Mouse (Mus musculus) spleen, postnatal 10 days (tissue): ENCODE measurements around the gene Taar8c.
"Not testable (repeated sequence)": the region's sequence is repeated elsewhere in the genome, so short reads cannot be mapped to it uniquely, and the experiment has no call there.

Experiments
- DNase-seq, 2 experiments: peaks; one replicate each; pipeline ENCODE4 v3.0.0; 2021 to 2022; ENCODE audit warnings: low spot score in 2 of 2

The Taar8c gene

DNA sequence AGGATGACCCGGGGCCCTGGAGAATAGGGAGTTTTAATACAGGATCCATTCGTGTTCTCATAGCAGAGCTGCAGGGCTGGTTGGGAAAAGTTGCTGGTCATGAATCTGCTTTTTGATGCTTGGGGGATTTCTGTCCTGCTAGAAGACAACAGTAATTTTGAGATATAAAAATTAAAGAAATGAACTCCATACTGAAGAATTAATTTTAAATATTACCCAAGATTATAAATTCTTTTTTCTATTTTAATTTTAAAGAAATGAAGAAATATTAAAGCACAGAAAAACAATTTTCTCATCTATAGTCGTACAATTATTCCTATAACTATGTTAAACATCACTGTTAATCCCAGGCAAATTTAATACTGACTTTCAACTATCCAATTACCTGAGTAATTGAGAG lies at the start of gene Taar8c:
Gene Taar8c (minus strand): TSS at position 101 of the 400 bp plus-strand sequence.
- DNase-seq: not testable (repeated sequence)

DNA sequence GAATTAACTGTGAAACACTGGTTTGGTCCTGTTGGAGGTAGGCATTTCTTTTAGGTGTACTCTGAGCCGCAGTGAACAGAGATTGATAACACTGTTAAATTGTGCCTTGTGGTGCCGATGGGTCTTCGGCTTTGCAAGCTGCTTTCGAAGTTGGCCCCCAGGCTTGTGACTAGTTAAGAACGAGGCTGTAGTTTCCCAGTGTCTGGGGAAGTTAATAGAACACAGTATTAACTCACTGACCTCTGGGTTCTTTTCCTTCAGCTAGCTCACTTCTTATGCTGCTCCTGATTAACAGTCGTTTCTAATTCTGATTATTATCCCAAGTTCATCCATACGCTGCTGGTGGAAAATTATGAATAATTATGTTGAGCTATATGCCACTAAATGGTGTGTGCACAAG lies 48.4 kb upstream of the Taar8c start:
- no peak for DNase-seq

- DNase-seq: peak; percentile 90 to 97
Measured at GRCm38 (mm10) chr10:24149135-24149781, 47.5 kb upstream of the Taar8c start, which contains the start of gene Stx7. Gene Stx7, plus strand, starts transcription at chr10:24149302.

- DNase-seq: no peak
Measured at GRCm38 (mm10) chr10:24142735-24143134, 41.0 kb upstream of the Taar8c start.

- no peak for DNase-seq
Measured at GRCm38 (mm10) chr10:24138623-24139261, 37.0 kb upstream of the Taar8c start.

DNA sequence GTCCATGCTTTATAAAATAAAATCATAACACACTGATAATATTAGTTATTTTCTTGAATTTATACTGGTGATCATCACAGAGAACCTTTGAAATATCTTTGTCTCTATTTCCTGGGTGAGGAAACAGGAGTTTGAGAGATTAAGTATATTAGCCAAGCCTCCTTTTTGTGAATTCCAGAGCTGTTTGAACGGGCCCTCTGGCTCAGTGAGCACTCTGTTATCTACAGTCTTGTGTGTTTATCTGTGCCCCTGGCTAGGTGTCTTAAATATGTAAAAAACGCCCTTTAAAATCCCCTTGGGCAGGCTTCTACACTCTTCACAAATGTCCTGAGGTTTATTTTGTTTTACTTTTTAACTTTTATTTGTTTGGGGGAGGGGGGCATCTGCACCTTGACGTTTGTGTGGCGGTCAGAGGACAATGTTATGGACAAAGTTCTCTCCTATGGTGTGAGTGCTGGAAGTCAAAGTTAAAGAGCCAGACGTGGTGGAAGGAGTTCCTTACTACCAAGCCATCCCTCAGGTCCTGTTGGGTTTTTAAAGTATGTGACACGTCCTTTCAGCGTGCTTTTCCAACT lies 32.4 kb upstream of the Taar8c start:
- DNase-seq: no peak

DNA sequence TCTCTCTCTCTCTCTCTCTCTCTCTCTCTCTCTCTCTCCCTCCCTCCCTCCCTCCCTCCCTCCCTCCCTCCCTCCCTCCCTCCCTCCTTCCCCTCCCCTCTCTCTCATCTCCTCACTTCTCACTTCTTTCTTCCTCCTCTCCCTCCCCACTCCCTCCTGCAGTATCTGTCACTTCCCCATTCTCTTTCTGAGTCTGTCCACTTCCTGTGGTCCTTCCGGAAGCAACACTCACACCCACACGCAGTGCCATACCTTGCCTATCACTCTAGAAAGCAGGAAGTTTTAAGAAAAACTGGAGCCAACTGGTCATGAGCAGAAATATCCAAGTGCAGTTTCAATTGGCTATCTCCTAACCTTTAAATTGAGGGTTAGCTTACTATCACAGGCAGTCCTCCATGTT lies 31.4 kb upstream of the Taar8c start:
- DNase-seq: no peak

- no peak for DNase-seq
Measured at GRCm38 (mm10) chr10:24132273-24132672, 30.6 kb upstream of the Taar8c start.

DNA sequence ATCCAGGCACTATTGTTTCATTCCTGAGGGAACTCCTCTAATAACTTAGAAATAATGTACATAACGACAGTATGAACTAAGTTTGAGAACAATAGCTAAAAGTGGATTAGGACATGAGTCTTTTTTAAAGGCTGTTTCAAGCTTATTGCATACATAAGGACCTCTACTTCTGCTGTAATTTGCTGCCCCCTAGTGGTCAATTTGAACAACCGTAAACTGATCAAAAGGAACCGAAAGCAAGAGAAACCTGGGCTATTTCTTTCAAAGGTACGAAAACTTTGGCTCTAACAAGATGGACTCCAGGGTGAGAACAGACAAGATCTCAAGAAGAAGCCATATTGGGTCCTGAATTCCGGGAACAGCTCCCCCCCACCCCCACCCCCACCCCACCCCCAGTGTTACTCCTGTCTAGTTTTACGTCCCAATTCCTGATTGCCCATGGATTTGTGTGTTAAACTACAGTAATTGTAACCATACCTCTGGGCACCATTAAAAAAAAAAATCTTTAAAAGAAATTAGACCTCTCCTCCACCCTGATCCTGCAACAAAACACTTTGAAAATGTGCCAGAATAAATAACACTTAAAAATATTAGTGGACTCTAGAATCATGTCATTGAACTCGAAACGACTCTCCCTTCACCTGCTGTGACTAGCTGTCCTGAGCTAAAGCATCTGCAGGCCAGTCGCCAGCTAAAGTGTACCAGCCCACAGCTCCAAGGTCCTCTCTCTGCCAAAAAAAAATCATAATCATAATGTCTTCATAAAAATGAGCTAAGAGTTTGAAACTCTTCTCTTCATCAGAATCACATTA lies 29.9 kb upstream of the Taar8c start:
- peak; percentile 26 to 75 for DNase-seq

DNA sequence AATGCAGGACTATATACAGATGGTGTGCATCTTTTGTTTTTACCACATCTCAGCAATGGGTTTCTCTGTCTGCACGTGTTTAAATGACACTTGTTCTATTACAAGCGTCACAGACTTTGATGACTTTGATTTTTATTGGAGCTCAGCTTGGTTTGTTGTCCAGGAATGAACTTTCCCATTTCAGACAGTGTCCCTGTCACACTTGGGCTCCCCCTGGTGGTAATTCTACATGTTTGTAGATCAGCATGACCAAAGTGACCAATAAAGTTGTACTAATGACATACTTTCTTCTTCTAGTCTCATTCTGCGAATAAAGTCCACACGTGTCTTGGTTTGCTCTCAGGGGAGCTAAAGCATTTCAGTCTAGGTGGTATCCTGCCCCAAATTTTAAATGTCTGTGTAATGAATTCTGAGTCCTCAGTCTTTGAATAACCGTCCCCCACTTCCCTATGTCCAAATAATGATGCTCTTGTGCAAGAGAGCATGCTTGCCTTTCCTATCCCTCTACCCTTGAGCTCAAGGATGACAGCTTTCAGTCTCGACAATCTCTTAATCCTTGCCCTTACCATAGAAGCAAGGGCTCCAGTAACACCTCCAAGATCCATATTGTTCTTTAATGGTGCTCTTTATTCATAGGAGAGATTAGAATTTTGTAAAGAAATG lies 9.5 kb upstream of the Taar8c start:
- peak in 1 of 2 experiments; percentile 44 for DNase-seq

GRCm38 (mm10) chr10:24109434-24109833 lies 7.7 kb upstream of the Taar8c start, which contains the start of gene Taar9:
Gene Taar9, minus strand, starts transcription at chr10:24109534.
- DNase-seq: not testable (repeated sequence)

DNA sequence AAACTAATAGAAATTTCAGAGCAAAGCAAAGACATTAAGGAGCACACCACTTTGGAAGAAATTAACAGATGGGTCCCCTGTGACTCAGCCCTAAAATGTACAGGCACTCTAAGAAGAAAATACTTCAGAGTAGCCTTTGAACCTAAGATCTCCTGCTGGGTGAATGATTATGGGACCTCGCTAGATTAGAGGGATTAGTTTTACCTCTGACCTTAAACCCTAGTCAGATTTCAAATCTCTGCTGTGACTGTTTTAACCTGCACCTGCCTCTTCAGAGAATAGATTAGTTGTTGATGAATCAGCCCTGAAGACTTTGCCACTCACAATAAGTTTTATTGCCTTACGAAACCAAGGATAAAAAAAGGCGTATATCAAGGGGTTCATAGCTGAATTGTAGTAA lies 6.5 kb upstream of the Taar8c start:
- no peak for DNase-seq

DNA sequence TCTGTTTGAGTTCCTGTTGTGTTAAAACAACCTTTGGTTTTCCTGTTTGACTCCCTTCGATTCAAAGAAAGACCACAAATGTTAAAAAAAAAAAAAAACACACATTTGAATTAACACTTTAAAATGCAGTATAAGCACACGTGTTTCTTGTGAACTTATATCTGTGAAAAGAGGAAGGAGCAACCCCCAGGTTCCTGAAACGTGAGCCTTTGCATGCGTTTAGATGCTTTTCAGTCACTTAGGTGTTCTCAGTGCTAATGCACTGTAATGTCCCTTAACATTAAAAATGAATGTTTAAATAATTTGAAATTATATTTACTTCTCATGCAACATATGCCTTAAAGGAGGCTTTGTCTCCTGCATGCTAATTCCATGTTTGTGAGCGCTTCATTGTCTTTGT lies 6.0 kb upstream of the Taar8c start:
- no peak for DNase-seq

DNA sequence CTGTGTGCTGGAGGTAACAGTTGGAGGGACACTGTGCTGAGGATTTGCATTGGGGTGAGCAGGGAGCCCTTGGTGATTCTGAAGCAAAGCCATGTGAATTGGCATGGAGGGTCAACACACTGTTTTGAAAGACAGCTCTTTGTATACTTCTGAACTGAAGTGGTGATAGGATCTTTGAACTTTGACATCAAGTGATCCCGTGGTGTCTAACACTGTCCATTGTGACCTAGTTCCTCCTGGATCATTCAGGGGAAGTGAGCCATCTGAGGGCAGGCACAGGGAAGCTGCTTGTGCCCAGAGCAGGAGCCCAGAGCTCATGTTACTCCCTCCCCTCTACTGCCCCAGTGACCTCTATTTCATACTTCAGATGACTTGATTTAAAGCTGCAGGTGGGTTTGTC lies 1.6 kb upstream of the Taar8c start:
- DNase-seq: not testable (repeated sequence)

- DNase-seq: not testable (repeated sequence)
Measured at GRCm38 (mm10) chr10:24097010-24097409, 4.7 kb downstream of the Taar8c start.

GRCm38 (mm10) chr10:24092194-24092593 lies 9.5 kb downstream of the Taar8c start, which contains the start of gene Taar8b:
Gene Taar8b, minus strand, starts transcription at chr10:24092294.
- no peak for DNase-seq

GRCm38 (mm10) chr10:24087168-24087567 lies 14.5 kb downstream of the Taar8c start:
- DNase-seq: no peak

DNA sequence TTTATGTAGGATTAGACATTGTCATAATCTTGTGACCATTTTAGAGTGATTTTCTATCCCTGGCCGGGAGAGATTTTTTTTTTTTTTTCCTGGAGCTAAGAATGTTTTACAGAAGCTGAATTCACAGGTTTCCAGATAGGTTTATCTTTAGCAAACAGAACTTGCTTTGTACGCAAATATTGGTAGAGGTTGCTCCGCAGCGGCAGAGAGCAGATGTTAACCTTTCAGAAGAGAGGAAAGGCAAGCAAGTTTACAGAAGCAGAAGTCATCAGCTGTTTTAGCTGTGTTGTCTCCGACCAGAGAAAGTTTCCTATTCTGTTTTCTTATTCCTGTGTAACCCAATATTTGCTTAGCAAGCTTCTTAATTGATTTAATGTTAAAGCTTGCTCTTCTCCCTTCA lies 15.2 kb downstream of the Taar8c start:
- DNase-seq: no peak

DNA sequence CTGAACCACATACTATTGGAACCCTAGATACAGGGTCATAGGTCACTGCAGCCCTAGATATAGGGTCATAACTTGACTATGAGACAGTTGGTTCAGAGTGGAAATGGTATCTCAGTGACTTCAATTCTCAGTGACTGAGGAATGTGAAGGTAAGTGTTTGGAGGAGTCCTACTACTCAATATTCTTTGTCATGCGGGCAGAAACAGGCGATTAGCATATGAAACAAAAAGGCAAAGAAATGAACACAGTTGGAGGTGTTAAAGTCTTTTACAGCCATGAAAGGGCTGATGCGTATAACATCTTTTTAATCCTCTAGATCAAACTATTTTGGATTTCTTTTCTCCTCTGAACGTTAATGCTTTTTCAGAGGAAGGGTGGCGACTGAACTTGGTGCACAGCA lies 15.8 kb downstream of the Taar8c start:
- DNase-seq: no peak

GRCm38 (mm10) chr10:24080166-24080565 lies 21.5 kb downstream of the Taar8c start:
- DNase-seq: peak in 1 of 2 experiments; percentile 53

- DNase-seq: not testable (repeated sequence)
Measured at GRCm38 (mm10) chr10:24076200-24076599, 25.5 kb downstream of the Taar8c start, which contains the start of gene Taar8a. Gene Taar8a, plus strand, starts transcription at chr10:24076500.
